Mouse (Mus musculus) embryonic fibroblast, embryonic 13.5 days (primary cell): ENCODE data around the gene Fbxw17. TPM values are rescaled to one million over a fixed set of nuclear protein-coding genes. Genes with fewer than 3 reads are reported as not detected.
"Not testable (repeated sequence)": the region's sequence is repeated elsewhere in the genome, so short reads cannot be mapped to it uniquely, and the experiment has no call there.

ENCODE experiments used
- H3K27ac ChIP-seq: 2 replicates; pipeline ENCODE4 v1.5.1; 2012; ENCODE audit warnings: low read length, control low read depth, inconsistent platforms; ENCODE audit not compliant: insufficient read depth
- H3K4me1 ChIP-seq: 2 replicates; pipeline ENCODE4 v1.6.1; 2011; ENCODE audit warnings: low read length; ENCODE audit not compliant: control insufficient read depth, insufficient read depth
- H3K4me3 ChIP-seq: 2 replicates; pipeline ENCODE4 v1.5.1; 2011; ENCODE audit warnings: mild to moderate bottlenecking, control low read depth, low read length; ENCODE audit not compliant: insufficient read depth
- CTCF ChIP-seq: IDR thresholded peaks from 2 replicates; pipeline ENCODE4 v1.5.1; 2011; ENCODE audit warnings: mild to moderate bottlenecking, control low read depth, low read length, moderate library complexity, borderline replicate concordance; ENCODE audit not compliant: insufficient read depth
- POLR2A ChIP-seq: IDR thresholded peaks from 2 replicates; pipeline ENCODE4 v1.6.1; 2011; ENCODE audit warnings: low read depth, mild to moderate bottlenecking, control low read depth, low read length, moderate library complexity
- polyA plus RNA-seq: library from polyadenylated mRNA; stranded (reverse); fragments of >200 nt; gene quantifications from 2 replicates; pipeline ENCODE4 v1.2.4, GENCODE M21; 2011; ENCODE audit warnings: low read depth; ENCODE audit not compliant: missing spikeins, insufficient read length

Gene Fbxw17
- 31.8 and 36.2 TPM in 2 replicates for polyA plus RNA-seq

- TF ChIP-seq CTCF (no peak), POLR2A (peak; percentile 90)
- no peak within 1 kb of the TSS for H3K27ac ChIP-seq
These were observed at the start of gene Fbxw17 for GRCm38 (mm10) chr13:50417389-50418183. Gene Fbxw17, plus strand, starts transcription at chr13:50417864.

GRCm38 (mm10) chr13:50372934-50373705 lies 44.5 kb upstream of the Fbxw17 start:
- H3K4me1 ChIP-seq, result not testable (repeated sequence)

More at GRCm38 (mm10) chr13:50417389-50418183, at the start of gene Fbxw17:
- Histone ChIP-seq H3K4me3 (peak within 1 kb of the TSS; percentile 86), H3K4me1 (no peaks in the 10 kb centered on the region)

GRCm38 (mm10) chr13:50389146-50389545 lies 28.5 kb upstream of the Fbxw17 start:
- not testable (repeated sequence) for H3K4me1 ChIP-seq, H3K4me3 ChIP-seq, H3K27ac ChIP-seq

More at GRCm38 (mm10) chr13:50372934-50373705, 44.5 kb upstream of the Fbxw17 start:
- not testable (repeated sequence) for H3K4me3 ChIP-seq, H3K27ac ChIP-seq

GRCm38 (mm10) chr13:50418421-50418820 lies 757 bp downstream of the Fbxw17 start:
- no peak overlapping the region for H3K27ac ChIP-seq
- no peak for TF ChIP-seq CTCF
- TF ChIP-seq POLR2A, result no peak
- H3K4me1 ChIP-seq, result no peaks in the 10 kb centered on the region
- peak overlapping the region; percentile 86 for H3K4me3 ChIP-seq

GRCm38 (mm10) chr13:50423625-50424209 lies 6.1 kb downstream of the Fbxw17 start:
- no peaks in the 10 kb centered on the region for H3K4me1 ChIP-seq
- H3K27ac ChIP-seq, result no peak overlapping the region
- TF ChIP-seq CTCF (no peak), POLR2A (no peak)
- no peak overlapping the region for H3K4me3 ChIP-seq

- Histone ChIP-seq H3K27ac (no peak overlapping the region), H3K4me3 (no peak overlapping the region), H3K4me1 (no peaks in the 10 kb centered on the region)
- TF ChIP-seq CTCF, result no peak
- no peak for TF ChIP-seq POLR2A
These were observed 6.9 kb downstream of the Fbxw17 start for GRCm38 (mm10) chr13:50424517-50424916.

GRCm38 (mm10) chr13:50426686-50427085 lies 9.0 kb downstream of the Fbxw17 start:
- Histone ChIP-seq H3K27ac (no peak overlapping the region), H3K4me1 (no peaks in the 10 kb centered on the region), H3K4me3 (no peak overlapping the region)
- TF ChIP-seq CTCF, result no peak
- no peak for TF ChIP-seq POLR2A

- TF ChIP-seq CTCF, result no peak
- no peak for TF ChIP-seq POLR2A
- Histone ChIP-seq H3K4me3 (no peak within 1 kb of the TSS), H3K4me1 (no peaks in the 10 kb centered on the region), H3K27ac (no peak within 1 kb of the TSS)
These were observed 26.1 kb downstream of the Fbxw17 start, which contains the start of gene Gm47429 for GRCm38 (mm10) chr13:50443812-50444211. Gene Gm47429, minus strand, starts transcription at chr13:50443912.

- H3K4me3 ChIP-seq, result no peak overlapping the region
- H3K27ac ChIP-seq, result no peak overlapping the region
- TF ChIP-seq CTCF (no peak), POLR2A (no peak)
- H3K4me1 ChIP-seq, result no peaks in the 10 kb centered on the region
These were observed 27.6 kb downstream of the Fbxw17 start for GRCm38 (mm10) chr13:50445261-50445660.

GRCm38 (mm10) chr13:50452266-50452665 lies 34.6 kb downstream of the Fbxw17 start:
- H3K27ac ChIP-seq, H3K4me1 ChIP-seq, H3K4me3 ChIP-seq: not testable (repeated sequence)
